Mouse (Mus musculus) embryonic facial prominence, embryonic 11.5 days (tissue): ENCODE measurements at regions not wholly inside any gene's neighbourhood (a gene's known extent, or its start where the extent isn't known, plus 50 kb on each side); places are given as distances from the start of the nearest gene placed in this dataset.

ENCODE experiments used
- ATAC-seq: fragments of 200-750 bp; cut with Nextera tagmentation; replicated peaks from 2 replicates; pipeline ENCODE4 v1.8.0; 2017; ENCODE audit warnings: low read depth; ENCODE audit not compliant: insufficient number of reproducible peaks, low FRiP score, low TSS enrichment
- DNase-seq: peaks from one replicate; pipeline ENCODE4 v3.0.0-alpha.2; 2015; ENCODE audit warnings: low spot score
- H3K27ac ChIP-seq: fragments of 300-500 bp; sonication (generic); replicated peaks from 2 replicates; pipeline ENCODE4 v1.5.1; 2014; ENCODE audit warnings: mild to moderate bottlenecking, low read depth, low read length, control low read depth
- H3K27me3 ChIP-seq: fragments of 300-500 bp; sonication (generic); 2 replicates; pipeline ENCODE4 v1.6.1; 2014; ENCODE audit warnings: mild to moderate bottlenecking, low read length, moderate library complexity, mixed read lengths; ENCODE audit not compliant: control insufficient read depth, insufficient read depth
- H3K36me3 ChIP-seq: fragments of 300-500 bp; sonication (generic); replicated peaks from 2 replicates; pipeline ENCODE4 v1.6.1; 2014; ENCODE audit warnings: low read depth, mild to moderate bottlenecking, low read length, moderate library complexity, mixed read lengths; ENCODE audit not compliant: control insufficient read depth, insufficient read depth
- H3K4me1 ChIP-seq: fragments of 300-500 bp; sonication (generic); 2 replicates; pipeline ENCODE4 v1.6.1; 2014; ENCODE audit warnings: low read length, mixed read lengths; ENCODE audit not compliant: control insufficient read depth, insufficient read depth
- H3K4me2 ChIP-seq: fragments of 300-500 bp; sonication (generic); 2 replicates; pipeline ENCODE4 v1.6.1; 2014; ENCODE audit warnings: low read depth, mild to moderate bottlenecking, control low read depth, low read length, moderate library complexity
- H3K4me3 ChIP-seq: fragments of 300-500 bp; sonication (generic); 2 replicates; pipeline ENCODE4 v1.5.1; 2014; ENCODE audit warnings: low read depth, low read length, control low read depth
- H3K9ac ChIP-seq: fragments of 300-500 bp; sonication (generic); replicated peaks from 2 replicates; pipeline ENCODE4 v1.6.1; 2014; ENCODE audit warnings: mild to moderate bottlenecking, control low read depth, low read length
- H3K9me3 ChIP-seq: fragments of 300-500 bp; sonication (generic); replicated peaks from 2 replicates; pipeline ENCODE4 v1.6.1; 2016; ENCODE audit warnings: mild to moderate bottlenecking, low read length, inconsistent platforms, mixed read lengths; ENCODE audit not compliant: control insufficient read depth
- WGBS: fragments of 180-500 bp; shearing (Covaris S2); extraction: QIAGEN DNeasy Blood & Tissue Kit; methylation state at CpG from one replicate; pipeline ENCODE4 v1.1.7; 2014; 5-methylcytosine and 5-hydroxymethylcytosine counted together

DNA sequence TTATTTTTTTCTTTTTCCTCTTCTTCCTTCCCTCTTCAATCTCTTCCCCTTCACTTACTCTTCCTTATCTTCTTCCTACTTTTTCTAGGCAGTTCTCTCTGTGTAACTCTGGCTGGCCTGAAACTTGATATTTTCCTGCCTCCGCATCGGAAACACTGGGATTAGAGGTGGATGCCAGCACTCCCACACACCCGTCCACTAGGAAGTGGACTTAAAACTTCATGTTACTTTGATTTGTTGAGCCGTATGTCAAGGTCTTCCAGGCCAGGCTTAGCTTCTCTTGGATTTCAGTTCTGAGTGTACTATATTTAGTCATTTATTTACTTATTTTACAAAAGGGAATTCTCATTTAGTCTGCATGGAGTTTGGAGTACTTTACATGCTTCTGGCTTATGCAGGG lies 62.1 kb upstream of the Gm9887 start:
- 44% methylated on average over 4 of the region's 4 CpGs for WGBS
- Histone ChIP-seq H3K4me1 (no peaks in the 10 kb centered on the region), H3K9ac (no peak overlapping the region), H3K4me3 (no peak overlapping the region), H3K9me3 (no peaks in the 10 kb centered on the region; the same call in 1 of the 2 replicates), H3K27ac (no peak overlapping the region), H3K27me3 (no peaks in the 10 kb centered on the region), H3K36me3 (no peaks in the 10 kb centered on the region), H3K4me2 (no peak overlapping the region)
- no peak for DNase-seq
- no peak for ATAC-seq

DNA sequence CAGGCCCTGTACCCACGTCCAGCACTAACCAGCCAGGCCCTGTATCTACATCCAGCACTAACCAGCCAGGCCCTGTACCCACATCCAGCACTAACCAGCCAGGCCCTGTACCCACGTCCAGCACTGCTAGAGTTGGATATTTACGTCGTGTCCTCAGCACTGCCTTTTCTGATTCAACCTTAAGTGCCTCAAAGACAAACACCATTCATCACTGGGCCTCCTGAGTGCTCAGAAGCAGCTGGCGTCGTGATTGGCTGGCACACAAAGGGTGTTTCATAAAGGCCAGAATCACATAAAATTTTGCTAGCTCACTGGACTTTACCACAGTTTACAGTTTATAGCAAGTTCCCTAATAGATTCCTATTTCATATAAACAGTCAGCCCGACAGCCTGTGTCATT lies 59.8 kb upstream of the Gm9887 start:
- Histone ChIP-seq H3K36me3 (no peaks in the 10 kb centered on the region), H3K4me3 (no peak overlapping the region), H3K27ac (no peak overlapping the region), H3K4me1 (no peaks in the 10 kb centered on the region), H3K27me3 (no peaks in the 10 kb centered on the region), H3K4me2 (no peak overlapping the region), H3K9me3 (no peaks in the 10 kb centered on the region; the same call in 1 of the 2 replicates), H3K9ac (no peak overlapping the region)
- 58% methylated on average over 7 of the region's 7 CpGs for WGBS
- DNase-seq, result no peak
- ATAC-seq, result no peak

DNA sequence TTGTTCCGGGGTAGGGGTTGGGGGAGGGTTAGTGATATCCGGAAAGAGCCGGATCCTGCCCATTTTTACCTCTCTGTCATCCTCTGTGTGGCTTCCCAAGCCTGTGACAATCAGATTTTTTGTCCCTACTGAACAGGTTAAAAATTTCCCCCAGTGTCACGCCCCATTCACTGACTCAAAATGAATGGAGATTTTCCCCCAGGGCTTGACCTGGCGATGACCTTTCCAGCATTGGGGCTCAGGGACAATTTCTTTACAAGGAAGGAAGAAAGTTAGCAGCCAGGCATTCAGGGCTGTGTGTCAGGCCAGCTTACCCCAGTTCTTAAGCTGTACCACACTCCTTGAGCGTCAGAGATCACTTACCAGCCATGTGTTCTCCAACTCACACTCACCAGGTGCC lies 55.9 kb upstream of the Gm9887 start:
- DNase-seq, result no peak
- Histone ChIP-seq H3K4me2 (no peak overlapping the region), H3K36me3 (no peaks in the 10 kb centered on the region), H3K9me3 (no peaks in the 10 kb centered on the region), H3K4me1 (no peaks in the 10 kb centered on the region), H3K27me3 (no peaks in the 10 kb centered on the region), H3K4me3 (no peak overlapping the region), H3K9ac (no peak overlapping the region), H3K27ac (no peak overlapping the region)
- 35% methylated on average over 6 of the region's 6 CpGs for WGBS
- ATAC-seq, result peak; percentile 54; the same call in 1 of the 2 replicates

DNA sequence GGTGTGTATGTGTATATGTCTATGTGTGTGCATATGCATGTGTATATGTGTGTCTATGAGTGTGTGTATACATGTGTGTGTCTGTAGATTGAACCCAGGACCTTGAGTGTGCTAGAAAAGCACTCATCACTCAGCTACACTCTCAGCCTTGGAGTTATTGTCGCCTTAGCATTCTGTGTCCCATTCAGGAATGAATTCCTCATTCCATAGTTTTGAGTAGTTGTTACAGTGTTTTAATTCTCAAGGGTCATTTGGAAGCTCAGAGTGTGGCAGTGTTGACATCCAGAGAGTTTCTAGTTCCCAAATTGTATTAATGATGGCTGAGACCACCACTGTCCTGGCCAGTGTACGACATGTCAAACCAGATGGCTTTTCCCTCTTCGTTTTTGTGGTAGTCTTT lies 53.4 kb upstream of the Gm9887 start:
- Histone ChIP-seq H3K9ac (no peak overlapping the region), H3K9me3 (no peaks in the 10 kb centered on the region), H3K27me3 (no peaks in the 10 kb centered on the region), H3K4me1 (no peaks in the 10 kb centered on the region), H3K36me3 (no peaks in the 10 kb centered on the region), H3K4me3 (no peak overlapping the region), H3K27ac (no peak overlapping the region), H3K4me2 (no peak overlapping the region)
- DNase-seq, result no peak
- 81% methylated on average over 3 of the region's 3 CpGs for WGBS
- no peak for ATAC-seq

DNA sequence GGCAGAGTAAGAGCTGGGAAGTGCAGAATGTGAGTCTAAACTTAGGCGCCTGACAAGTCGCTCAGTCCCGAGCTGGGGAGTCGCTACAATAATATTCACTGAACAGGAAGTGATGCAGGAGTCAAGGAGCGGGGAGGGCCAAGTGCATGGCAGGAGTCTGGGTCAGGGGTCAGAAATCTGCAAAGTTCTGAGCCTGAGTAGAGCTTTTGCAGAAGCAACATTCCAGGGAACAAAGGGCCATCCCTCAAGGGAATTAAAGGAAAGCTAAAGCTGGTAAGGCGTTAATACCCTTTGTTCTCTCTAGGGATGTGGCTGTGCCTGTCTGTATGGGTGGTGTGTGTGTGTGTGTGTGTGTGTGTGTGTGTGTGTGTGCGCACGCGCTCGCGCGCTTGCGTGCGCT lies 52.7 kb upstream of the Gm9887 start:
- DNase-seq (peak; percentile 64), ATAC-seq (peak; percentile 56; the same call in 1 of the 2 replicates)
- Histone ChIP-seq H3K36me3 (no peaks in the 10 kb centered on the region), H3K9ac (peak overlapping the region; percentile 34; the same call in 1 of the 2 replicates), H3K27ac (no peak overlapping the region), H3K9me3 (no peaks in the 10 kb centered on the region), H3K4me3 (no peak overlapping the region), H3K4me1 (no peaks in the 10 kb centered on the region), H3K27me3 (no peaks in the 10 kb centered on the region), H3K4me2 (no peak overlapping the region)
- 54% methylated on average over 14 of the region's 14 CpGs for WGBS
